Mouse (Mus musculus) common myeloid progenitor, adult 5-6 weeks (primary cell): ENCODE results near the gene Elf1. TPM values are rescaled to one million over a fixed set of nuclear protein-coding genes. Genes with fewer than 3 reads are reported as not detected.
A peak's percentile ranks its signal among the peaks of the same experiment; 100 is the strongest.
"Not testable (repeated sequence)": the region's sequence is repeated elsewhere in the genome, so short reads cannot be mapped to it uniquely, and the experiment has no call there.

Source experiments
- ATAC-seq: replicated peaks from 2 replicates; pipeline ENCODE4 v1.8.0; 2016; ENCODE audit warnings: low read depth, mild to moderate bottlenecking, moderate TSS enrichment, inconsistent platforms; ENCODE audit not compliant: poor library complexity, severe bottlenecking
- total RNA-seq: library from RNA; stranded (forward); fragments of 200-1000, 187-1606 nt; gene quantifications from 2 replicates; pipeline ENCODE4 v1.2.3, GENCODE M21; 2017

The Elf1 gene
- total RNA-seq, 1 experiment from 2014 or later, result 285 TPM

DNA sequence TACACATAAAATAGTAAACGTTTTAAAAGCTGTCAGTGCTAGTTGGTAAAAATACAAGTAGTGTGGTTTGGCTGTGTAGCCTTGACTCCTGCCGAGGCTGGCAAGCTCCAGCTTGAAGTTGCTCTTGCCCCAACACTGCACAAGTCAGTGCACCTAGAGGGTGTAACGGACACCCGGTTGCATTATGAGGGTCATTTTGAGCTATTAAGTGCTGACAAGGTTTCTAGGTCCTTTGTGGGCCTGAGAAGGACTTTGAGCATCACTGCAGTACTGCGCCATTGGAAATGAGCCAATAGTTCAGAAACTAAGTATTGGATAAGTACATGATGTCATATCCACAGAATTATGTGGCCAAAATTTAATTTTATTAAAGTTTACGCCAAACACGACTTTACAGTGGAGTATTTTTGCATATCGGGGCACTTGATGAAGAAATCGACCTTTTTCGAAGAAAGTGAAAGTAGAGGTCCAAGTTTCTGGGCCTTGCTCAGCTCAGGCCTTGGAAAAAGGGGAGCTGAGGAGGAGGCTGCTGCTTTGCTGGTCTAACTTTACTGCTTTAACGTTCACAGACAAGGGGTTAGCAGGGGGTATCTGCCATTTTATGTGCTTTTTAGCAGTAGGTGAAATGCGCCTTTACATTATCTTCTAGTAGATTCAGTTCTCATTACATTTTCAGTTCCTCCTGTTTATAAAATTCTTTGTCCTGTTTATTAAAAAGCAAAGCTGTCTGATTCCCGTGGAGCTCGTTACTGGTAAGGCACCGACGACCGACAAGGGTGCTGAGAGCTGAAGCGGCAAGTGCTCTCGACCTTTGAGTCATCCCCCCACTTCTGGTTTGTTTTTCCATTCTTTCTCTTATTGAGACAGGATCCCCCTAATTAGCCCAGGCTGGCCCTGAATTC is 38.0 kb downstream of the Elf1 start:
- ATAC-seq, result no peak

DNA sequence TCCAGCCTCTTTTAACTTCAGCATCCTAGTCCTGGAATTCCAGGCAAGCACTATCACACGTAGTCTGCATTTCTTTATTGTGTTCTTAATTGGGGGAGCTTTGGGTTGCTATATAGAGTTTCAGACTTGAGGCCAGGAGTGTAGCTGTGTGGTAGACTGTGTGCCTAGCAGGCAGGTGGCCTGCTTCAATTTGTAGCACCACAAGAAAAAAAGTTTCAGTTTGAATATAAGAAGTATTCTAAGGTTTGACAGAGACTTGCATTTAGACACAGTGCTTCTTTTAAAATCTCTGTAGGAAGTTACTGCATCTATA is 38.6 kb downstream of the Elf1 start:
- no peak for ATAC-seq

DNA sequence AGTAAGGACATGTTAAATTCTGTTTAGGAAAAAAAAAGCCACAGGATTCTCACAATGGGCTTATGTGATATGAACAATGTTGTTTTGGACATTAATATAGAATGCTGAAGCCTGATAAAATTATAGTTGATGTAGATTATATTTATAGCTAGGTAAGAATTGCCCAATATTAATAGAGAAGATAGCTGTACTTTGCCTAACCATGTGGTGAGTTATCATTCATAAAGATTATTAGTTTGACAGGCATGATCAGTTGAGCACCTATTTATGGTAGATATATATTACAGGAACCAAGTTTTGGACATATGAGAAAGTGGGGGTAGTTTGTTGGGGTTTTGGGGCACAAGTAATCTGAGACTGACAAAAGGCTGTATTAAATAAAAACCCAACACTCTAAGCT is 39.6 kb downstream of the Elf1 start:
- ATAC-seq, result no peak

DNA sequence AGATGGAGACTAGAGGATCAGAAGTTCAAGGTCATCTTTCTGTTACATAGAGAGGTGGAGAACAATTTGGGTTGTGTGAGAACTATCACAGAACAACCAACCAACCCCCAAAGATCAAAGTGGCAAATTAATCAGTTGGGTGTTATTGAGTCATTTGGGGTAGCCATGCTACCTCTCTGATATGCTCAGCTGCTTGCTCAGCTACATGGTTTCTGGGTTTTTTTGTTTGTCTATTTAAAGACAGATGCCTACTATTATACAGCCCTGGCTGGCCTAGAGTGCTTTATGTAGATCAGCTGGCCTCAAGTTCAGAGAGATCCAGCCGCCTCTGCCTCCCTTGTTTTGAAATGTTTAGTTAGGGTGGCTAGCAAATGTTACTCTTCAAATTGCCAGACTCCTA is 40.1 kb downstream of the Elf1 start:
- ATAC-seq, result no peak; the same call in 1 of the 2 replicates

DNA sequence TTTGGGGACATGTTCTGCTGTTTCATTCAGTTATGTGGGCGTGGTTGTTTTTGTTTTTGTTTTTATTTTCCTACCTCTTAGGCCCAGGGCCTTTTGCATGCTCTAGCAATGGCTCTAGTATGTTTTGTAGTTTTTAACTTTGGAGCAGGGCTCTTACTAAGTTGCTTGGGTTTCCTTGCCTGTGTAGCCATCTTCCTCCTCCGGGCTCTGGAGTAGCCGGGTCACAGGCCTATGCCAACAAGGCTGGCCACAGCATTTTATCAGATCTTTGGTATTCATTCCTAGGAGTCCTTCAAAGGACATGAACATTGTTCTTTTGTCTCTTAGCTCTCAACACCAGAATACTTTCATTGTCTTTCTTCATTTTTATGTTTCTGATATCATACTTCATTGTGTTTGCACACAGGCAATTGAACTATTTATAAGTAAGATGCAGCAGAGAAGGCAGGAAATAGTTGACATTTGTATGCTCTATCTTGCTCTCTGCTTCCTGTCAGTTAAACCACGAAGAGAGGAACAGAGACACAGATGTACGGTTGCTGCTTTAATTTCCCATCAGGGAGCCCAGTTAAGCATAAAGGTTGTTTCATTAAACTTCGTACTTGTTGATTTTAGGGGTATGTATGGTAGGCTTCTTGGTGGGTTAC is 40.6 kb downstream of the Elf1 start:
- peak; percentile 73 for ATAC-seq

DNA sequence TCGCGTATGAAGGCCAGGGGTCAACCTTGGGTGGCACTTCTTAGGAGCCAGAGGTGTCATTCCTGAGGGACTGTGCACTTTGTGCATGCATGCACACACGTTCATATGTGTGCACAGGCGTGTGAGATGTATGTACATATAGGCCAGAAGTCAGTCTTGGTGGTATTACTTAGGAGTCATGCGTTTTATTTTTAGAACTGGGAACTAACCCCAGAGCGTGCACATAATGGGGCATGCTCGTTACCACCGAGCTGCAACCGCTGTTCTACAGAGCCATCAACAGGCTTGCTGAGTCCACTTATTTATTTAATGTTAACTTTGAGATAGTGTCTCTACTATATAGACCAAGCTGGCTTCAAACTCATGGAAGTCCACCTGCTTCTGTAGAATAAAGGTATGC is 41.4 kb downstream of the Elf1 start:
- peak; percentile 39 for ATAC-seq

DNA sequence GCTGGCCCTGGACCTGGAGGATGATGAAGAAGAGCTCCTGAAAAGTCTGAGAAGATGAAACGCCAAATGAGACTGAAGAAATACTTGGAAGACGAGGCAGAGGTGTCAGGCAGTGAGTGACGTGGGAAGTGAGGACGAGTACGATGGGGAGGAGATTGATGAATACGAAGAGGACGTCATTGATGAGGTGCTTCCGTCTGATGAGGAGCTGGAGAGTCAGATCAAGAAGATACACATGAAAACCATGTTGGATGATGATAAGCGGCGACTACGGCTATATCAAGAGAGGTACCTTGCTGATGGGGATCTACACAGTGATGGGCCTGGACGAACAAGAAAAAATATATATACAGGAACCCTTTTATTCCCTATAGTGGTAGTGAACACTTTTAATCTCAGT is 45.1 kb downstream of the Elf1 start:
- not testable (repeated sequence) for ATAC-seq

DNA sequence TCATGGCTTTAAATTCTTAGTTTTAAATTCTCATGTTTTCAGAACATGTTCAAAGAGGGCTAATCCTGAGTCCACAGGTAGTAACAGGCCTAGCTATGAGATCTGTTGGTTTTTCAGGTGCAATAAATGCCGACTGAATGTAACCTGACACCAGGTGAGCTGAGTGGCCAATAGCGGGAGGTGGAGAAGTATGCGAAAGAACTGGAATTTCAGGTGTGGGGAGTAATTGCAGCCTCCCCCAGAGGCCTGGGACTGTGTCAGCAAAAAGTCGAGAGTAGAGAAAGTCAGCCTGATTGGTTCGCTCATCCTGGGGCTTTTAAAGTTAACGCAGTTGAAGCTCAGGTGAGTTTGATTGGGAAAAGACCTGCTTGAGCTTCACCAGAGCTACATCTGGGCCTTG is 46.7 kb downstream of the Elf1 start:
- no peak for ATAC-seq

DNA sequence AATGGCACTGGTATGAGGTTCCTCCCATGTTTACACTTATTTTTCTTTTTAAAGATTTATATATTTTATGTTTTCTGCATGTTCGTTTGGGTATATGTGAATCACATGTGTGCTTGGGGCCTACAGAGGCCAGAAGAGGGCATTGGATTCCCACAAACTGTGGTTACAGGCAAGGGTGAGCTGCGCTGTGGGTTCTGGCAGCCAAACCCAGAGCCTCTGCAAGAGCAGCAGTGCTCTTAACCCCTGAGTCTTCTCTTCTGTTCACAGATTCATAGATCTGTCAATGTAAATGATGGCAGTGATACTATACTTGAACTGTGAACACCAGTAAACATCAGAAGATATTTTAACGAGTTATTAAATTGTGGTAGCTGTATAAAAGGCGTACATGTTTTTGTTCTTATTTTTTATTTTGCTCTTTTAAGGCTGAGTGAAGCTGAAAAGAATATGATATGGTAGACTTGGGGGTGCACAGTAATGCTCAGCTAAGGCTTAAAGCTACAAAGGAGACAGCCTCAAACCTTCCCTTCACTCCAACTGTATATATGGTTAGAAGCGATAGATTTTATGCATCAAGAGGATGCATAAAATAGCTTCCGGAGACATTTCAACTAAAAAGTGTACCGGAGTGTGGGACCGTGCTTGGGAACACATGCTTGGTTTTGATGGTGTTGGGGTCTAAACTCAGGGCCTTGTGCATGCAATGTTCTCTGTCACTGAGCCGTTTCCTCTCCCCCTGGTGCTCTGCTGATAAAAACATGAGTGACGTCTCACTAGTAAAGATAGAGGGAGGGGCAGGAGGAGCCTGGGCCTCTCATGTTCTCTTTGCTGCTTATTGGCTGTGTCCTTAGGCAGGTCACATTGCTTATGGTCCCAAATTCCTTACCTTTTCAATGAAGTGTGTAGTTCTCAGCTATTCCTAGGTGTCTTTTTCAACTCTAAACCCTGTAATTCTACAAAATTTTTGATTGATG is 48.9 kb downstream of the Elf1 start:
- peak; percentile 83 for ATAC-seq

DNA sequence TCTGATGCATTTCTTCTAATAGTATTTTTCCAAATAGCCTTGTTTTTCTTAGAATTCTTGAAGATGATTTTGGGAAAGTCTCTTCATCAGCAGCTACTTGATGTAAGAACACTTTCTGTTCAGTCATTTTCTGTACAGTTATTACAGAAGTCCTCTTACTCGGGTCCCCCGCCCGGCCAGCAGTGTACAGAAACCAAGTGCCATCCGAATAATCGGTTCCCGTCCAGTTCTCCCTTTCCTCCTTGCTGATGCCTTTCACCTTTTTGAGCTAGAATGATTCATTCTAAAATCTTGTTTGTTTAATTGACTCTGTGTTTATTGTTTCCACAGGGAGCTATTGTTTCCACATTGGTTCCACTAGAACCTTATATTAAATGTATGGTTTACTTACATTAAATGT is 49.8 kb downstream of the Elf1 start:
- no peak for ATAC-seq

DNA sequence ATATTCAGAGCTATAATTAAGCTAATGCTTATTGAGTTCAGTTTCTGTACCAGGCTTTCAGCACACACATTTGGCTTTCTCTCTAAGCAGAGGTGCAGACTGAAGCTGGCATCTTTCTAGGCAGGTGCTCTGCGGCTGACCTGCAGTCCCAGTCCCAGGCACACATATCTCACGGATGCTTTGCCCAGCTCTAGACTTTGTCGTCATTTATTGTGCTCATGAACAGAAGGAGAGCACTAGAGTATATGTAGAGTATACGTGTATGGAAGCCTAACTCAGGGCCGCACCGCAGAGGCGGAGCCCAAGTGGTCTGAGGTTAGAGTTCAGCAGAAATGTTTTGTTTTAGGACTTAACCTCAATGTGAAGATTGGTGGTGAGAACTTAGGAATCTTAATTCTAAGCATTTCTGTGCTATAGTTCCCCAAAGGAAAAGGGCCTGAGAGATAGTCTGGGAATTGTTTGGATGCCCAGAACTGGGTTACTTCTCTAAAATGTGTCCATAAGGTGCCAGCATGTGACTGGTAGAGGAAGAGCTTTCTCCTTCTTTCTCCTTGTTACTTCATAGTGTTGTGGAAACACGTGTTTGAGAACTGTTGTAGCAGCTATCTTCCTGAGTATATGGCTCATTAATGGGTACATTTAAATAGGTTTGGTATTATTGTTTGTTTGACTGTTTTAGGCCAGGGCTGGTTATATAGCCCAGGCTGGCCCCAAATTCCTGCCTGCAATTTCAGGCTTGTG is 51.2 kb downstream of the Elf1 start:
- no peak for ATAC-seq

DNA sequence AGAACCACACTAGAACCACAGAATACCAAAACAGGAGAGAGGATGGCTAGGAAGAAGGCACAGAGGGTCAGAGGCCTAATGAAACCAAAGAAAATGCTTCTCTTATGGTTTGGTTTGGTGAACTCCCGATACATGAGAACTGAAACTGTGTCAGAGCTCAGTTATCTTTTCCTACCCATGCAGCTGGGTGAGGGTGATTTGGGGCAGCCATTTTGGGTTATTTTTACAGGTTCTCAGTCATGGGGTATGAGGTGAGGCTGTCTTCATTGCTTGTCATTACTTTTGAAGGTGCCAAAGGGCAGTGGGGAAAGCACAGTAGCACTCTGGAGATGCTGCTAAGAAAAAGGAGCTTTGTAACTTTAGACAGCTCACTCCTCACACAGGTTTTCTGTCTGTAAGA is 52.4 kb downstream of the Elf1 start:
- ATAC-seq, result no peak

DNA sequence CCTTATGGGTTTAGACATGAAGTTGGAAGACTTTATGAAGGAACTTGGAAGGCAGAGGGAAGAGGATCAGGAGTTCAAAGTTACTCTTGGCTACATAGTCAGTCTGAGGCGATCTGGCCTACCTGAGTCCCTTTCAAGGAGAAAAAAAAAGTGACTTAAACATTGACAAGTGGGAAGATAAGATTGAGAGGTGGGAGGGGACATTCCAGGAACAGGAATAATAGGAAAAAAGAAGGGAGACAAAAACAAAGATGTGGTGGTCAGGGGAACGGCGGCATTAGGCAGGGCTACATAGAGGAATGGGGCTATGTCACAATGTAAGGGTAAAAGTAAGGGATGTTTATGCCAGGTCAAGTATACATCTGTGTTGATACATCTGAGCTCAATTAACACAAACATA is 53.2 kb downstream of the Elf1 start:
- no peak for ATAC-seq

DNA sequence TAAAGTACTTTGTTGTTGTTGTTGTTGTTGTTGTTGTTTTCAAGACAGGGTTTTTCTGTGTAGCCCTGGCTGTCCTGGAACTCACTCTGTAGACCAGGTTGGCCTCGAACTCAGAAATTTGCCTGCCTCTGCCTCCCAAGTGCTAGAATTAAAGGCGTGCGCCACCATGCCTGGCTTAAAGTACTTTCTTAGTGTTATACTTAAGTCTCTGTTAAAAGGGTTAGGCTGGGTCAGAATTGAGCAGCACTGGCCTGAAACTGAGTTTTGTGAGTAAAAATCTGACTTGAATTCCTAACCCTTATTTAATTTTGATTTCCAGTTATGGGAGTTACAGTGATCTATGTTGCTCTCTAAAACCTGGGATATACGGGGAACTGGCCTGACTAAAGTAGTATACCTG is 53.7 kb downstream of the Elf1 start:
- ATAC-seq, result not testable (repeated sequence)

DNA sequence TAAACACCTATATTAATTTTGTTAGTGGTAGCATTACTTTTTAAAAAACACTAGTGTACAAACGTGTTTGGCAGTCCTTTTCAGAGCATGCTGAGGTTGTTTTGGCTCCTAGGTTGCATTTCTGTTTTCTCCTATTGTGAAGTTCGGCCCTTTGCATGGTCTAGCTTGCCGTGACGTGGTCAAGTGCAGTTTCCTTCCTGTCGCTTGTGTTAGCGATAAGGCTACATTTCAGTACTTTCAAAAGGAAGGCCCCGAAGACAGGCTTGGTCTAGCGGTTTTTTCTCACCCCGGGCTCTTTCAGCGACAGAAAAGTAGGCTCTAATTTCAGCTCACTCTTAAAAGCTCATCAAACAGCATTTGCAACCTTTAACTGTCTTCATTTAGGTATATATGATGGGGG is 54.3 kb downstream of the Elf1 start:
- ATAC-seq, result peak; percentile 62

DNA sequence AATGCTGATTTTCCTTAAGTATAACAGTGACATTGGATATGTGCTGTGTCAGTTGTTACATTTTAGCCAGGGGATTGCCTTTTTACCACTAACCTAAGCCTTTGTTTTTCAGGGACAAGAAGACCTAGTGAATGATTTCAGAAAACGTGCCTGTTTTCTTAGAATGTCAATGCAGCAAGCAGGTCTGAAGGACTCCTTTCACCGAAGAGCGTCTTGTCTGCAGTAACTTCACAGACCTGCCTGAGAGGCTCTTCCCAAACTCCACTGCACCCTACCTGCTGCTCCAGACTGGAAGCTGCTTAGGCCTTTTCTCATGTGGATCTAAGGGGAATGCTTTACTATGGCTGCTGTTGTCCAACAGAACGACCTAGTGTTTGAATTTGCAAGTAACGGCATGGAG is 55.0 kb downstream of the Elf1 start:
- no peak for ATAC-seq

DNA sequence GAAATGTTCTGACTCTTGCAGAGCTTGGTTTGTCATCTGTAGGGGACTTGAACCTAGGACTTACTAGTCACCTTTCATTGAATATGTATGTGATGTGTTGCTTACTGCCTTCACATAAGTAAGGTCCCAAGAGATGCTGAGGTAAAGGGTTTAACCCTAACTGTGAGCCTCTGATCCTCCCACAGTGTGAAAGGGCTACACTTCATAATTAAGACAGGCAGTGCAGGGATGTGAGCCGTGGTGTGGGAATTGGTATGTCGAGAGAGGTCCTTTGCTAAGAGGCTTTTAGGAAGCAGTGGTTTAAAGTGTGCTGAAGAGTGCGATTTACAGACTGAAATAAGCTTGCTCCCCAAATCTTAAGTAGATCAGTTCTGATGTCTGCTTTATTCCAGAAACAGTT is 55.8 kb downstream of the Elf1 start:
- ATAC-seq, result no peak

DNA sequence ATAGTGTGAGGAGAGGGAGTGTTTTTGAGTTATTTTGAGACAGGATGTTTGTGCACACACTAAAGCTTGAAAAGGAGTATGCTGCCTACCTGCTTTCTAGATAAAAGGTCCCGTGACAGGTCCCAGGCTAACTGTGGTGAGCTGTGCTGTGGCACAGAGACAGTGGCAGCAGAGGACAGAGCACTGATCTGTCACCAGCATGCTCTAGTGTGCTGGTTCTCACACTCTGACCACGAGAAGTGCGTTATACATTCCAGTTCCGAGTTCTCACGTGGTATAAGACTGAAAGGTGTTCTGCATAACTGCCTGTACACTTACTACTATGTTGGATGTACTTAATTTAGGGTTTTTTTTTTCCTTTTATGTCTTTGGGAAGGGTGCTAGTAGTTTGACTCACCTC is 56.5 kb downstream of the Elf1 start:
- ATAC-seq, result peak; percentile 45; the same call in 1 of the 2 replicates

DNA sequence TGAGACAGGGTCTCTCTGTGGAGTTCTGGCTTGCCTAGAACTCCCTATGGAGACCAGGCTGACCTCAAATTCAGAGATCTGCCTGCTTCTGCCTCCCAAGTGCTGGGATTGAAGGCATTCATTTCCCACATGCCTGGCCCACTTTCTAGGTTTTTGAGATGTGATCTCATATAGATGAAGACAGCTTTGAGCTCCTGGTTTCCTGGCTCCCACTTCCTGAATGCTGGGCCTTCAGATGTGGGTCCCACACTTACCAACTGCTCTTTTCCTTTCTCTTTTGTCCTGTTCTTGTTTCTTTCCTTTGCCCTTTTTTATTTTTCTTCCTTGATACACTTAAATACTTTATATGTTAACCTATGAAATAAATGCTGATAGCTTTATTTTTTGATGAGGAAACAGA is 56.9 kb downstream of the Elf1 start:
- no peak for ATAC-seq

DNA sequence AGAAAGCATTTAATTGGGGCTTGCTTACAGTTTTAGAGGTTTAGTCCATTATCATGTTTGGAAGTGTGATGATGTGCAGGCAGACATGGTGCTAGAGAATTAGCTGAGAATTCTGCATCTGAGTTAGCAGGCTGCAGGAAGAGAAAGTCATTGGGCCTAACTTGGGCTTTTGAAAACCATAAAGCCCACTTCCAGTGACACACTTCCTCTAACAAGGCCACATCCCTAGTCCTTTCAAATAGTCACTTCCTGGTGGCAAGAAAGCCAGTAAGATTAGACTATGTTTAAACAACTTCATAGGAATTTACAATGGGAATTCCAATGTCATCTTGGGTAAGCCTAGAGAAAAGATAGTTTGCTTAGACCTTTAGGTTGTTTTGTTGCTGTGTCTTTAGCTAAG is 60.6 kb downstream of the Elf1 start:
- ATAC-seq, result 0 out of 2 replicates have a peak, but pooled peaks have one; percentile 12
